Mouse (Mus musculus): ENCODE measurements around the gene Lmbrd2. TPM values are rescaled to one million over a fixed set of nuclear protein-coding genes. Genes with fewer than 3 reads are reported as not detected.
"Not testable (repeated sequence)": the region's sequence is repeated elsewhere in the genome, so short reads cannot be mapped to it uniquely, and the experiment has no call there.

Gene Lmbrd2
- polyA plus RNA-seq, 1 experiment from 2014 or later, result 3.7 TPM

- Histone ChIP-seq H3K4me3 (replicated peaks; ENCODE audit: low read depth, low read length) (no peak overlapping the region), H3K4me1 (replicated peaks; ENCODE audit: insufficient read depth, low read length) (no peaks in the 10 kb centered on the region), H3K27ac (no peak overlapping the region), H3K9ac (ENCODE audit: low read depth, low read length) (no peak overlapping the region), H3K36me3 (ENCODE audit: insufficient read depth, low read length) (no peaks in the 10 kb centered on the region), H3K4me2 (ENCODE audit: low read length) (no peak overlapping the region), H3K27me3 (ENCODE audit: insufficient read depth, low read length) (no peaks in the 10 kb centered on the region), H3K9me3 (replicated peaks; ENCODE audit: low read length) (no peaks in the 10 kb centered on the region)
- no peak for TF ChIP-seq CTCF (IDR thresholded peaks at IDR 0.05; ENCODE audit: low read depth)
- DNase-seq (ENCODE audit: low spot score), result no peak
- ATAC-seq (replicated peaks; ENCODE audit: low FRiP score, low read depth), result no peak
These were observed 71.5 kb downstream of the Lmbrd2 start for GRCm38 (mm10) chr15:9211891-9212290.

GRCm38 (mm10) chr15:9213026-9213425, 72.7 kb downstream of the Lmbrd2 start:
- not testable (repeated sequence) for H3K4me2 ChIP-seq (ENCODE audit: low read length); H3K9me3 ChIP-seq (replicated peaks; ENCODE audit: low read length); H3K9ac ChIP-seq (ENCODE audit: low read depth, low read length); H3K27ac ChIP-seq; H3K4me1 ChIP-seq (replicated peaks; ENCODE audit: insufficient read depth, low read length); H3K4me3 ChIP-seq (replicated peaks; ENCODE audit: low read depth, low read length); DNase-seq (ENCODE audit: low spot score); H3K27me3 ChIP-seq (ENCODE audit: insufficient read depth, low read length); ATAC-seq (replicated peaks; ENCODE audit: low FRiP score, low read depth); H3K36me3 ChIP-seq (ENCODE audit: insufficient read depth, low read length)
- 77% methylated on average over 3 of the region's 3 CpGs for WGBS

- H3K4me2 ChIP-seq (ENCODE audit: low read length); ATAC-seq (replicated peaks; ENCODE audit: low FRiP score, low read depth); H3K27me3 ChIP-seq (ENCODE audit: insufficient read depth, low read length); DNase-seq (ENCODE audit: low spot score); H3K36me3 ChIP-seq (ENCODE audit: insufficient read depth, low read length); H3K4me1 ChIP-seq (replicated peaks; ENCODE audit: insufficient read depth, low read length); H3K9me3 ChIP-seq (replicated peaks; ENCODE audit: low read length); H3K4me3 ChIP-seq (replicated peaks; ENCODE audit: low read depth, low read length); H3K9ac ChIP-seq (ENCODE audit: low read depth, low read length); H3K27ac ChIP-seq: not testable (repeated sequence)
- 88% methylated on average over 7 of the region's 7 CpGs for WGBS
These were observed 73.1 kb downstream of the Lmbrd2 start for GRCm38 (mm10) chr15:9213431-9213830.

- Histone ChIP-seq H3K4me2 (ENCODE audit: low read length) (no peak overlapping the region), H3K4me3 (replicated peaks; ENCODE audit: low read depth, low read length) (no peak overlapping the region), H3K27ac (no peak overlapping the region), H3K27me3 (ENCODE audit: insufficient read depth, low read length) (no peaks in the 10 kb centered on the region), H3K4me1 (replicated peaks; ENCODE audit: insufficient read depth, low read length) (no peaks in the 10 kb centered on the region), H3K36me3 (ENCODE audit: insufficient read depth, low read length) (no peaks in the 10 kb centered on the region), H3K9ac (ENCODE audit: low read depth, low read length) (no peak overlapping the region), H3K9me3 (replicated peaks; ENCODE audit: low read length) (no peaks in the 10 kb centered on the region)
- ATAC-seq (replicated peaks; ENCODE audit: low FRiP score, low read depth) (no peak), DNase-seq (ENCODE audit: low spot score) (no peak)
- WGBS, result 89% methylated on average over 5 of the region's 5 CpGs
- no peak for TF ChIP-seq CTCF (IDR thresholded peaks at IDR 0.05; ENCODE audit: low read depth)
These were observed 76.1 kb downstream of the Lmbrd2 start for GRCm38 (mm10) chr15:9216446-9216845.

- H3K4me3 ChIP-seq (replicated peaks; ENCODE audit: low read depth, low read length); ATAC-seq (replicated peaks; ENCODE audit: low FRiP score, low read depth); H3K4me1 ChIP-seq (replicated peaks; ENCODE audit: insufficient read depth, low read length); H3K4me2 ChIP-seq (ENCODE audit: low read length); H3K27me3 ChIP-seq (ENCODE audit: insufficient read depth, low read length); H3K9ac ChIP-seq (ENCODE audit: low read depth, low read length); H3K27ac ChIP-seq; H3K9me3 ChIP-seq (replicated peaks; ENCODE audit: low read length); H3K36me3 ChIP-seq (ENCODE audit: insufficient read depth, low read length); DNase-seq (ENCODE audit: low spot score): not testable (repeated sequence)
- 0 out of 2 replicates have a peak, but pooled peaks have one; percentile 1 for TF ChIP-seq CTCF (IDR thresholded peaks at IDR 0.05; ENCODE audit: low read depth)
- 69% methylated on average over 4 of the region's 4 CpGs for WGBS
These were observed 90.6 kb downstream of the Lmbrd2 start for GRCm38 (mm10) chr15:9230917-9231316.

GRCm38 (mm10) chr15:9246345-9246744, 106.0 kb downstream of the Lmbrd2 start:
- TF ChIP-seq CTCF (IDR thresholded peaks at IDR 0.05; ENCODE audit: low read depth), result no peak
- DNase-seq (ENCODE audit: low spot score) (no peak), ATAC-seq (replicated peaks; ENCODE audit: low FRiP score, low read depth) (no peak)
- Histone ChIP-seq H3K27ac (no peak overlapping the region), H3K36me3 (ENCODE audit: insufficient read depth, low read length) (no peaks in the 10 kb centered on the region), H3K9ac (ENCODE audit: low read depth, low read length) (no peak overlapping the region), H3K27me3 (ENCODE audit: insufficient read depth, low read length) (no peaks in the 10 kb centered on the region), H3K4me2 (ENCODE audit: low read length) (no peak overlapping the region), H3K9me3 (replicated peaks; ENCODE audit: low read length) (no peaks in the 10 kb centered on the region), H3K4me3 (replicated peaks; ENCODE audit: low read depth, low read length) (no peak overlapping the region), H3K4me1 (replicated peaks; ENCODE audit: insufficient read depth, low read length) (no peaks in the 10 kb centered on the region)

Other genes starting within 250 kb of the Lmbrd2 start
- gene Ranbp3l, start 172.6 kb upstream of the Lmbrd2 start, polyA plus RNA-seq (2015; fragmentation: Nextera tagmentation; extraction: Ambion mirVana), result 37.8 and 43.2 TPM in 2 replicates
- 31.6 and 34.9 TPM in 2 replicates for gene Nadk2, start 69.3 kb upstream of the Lmbrd2 start, polyA plus RNA-seq (2015; fragmentation: Nextera tagmentation; extraction: Ambion mirVana)
- gene Skp2, start 14.9 kb downstream of the Lmbrd2 start, polyA plus RNA-seq (2015; fragmentation: Nextera tagmentation; extraction: Ambion mirVana), result 29.0 and 32.1 TPM in 2 replicates
- gene Ugt3a1, start 136.3 kb downstream of the Lmbrd2 start, polyA plus RNA-seq (2015; fragmentation: Nextera tagmentation; extraction: Ambion mirVana), result 3.5 and 5.0 TPM in 2 replicates
- gene Ugt3a2, start 195.0 kb downstream of the Lmbrd2 start, polyA plus RNA-seq (2015; fragmentation: Nextera tagmentation; extraction: Ambion mirVana), result 25.8 and 34.6 TPM in 2 replicates

Measured in kidney, postnatal 0 days (tissue).